Mouse (Mus musculus): ENCODE results near the gene Gm17535. TPM values are rescaled to one million over a fixed set of nuclear protein-coding genes. Genes with fewer than 3 reads are reported as not detected.
"Not testable (repeated sequence)": the region's sequence is repeated elsewhere in the genome, so short reads cannot be mapped to it uniquely, and the experiment has no call there.

Gene Gm17535
- total RNA-seq, 4 experiments from 2014 or later = not detected

GRCm38 (mm10) chr9:3024912-3025467, 9.4 kb upstream of the Gm17535 start, which contains the start of gene Gm10717:
Gene Gm10717, plus strand, starts transcription at chr9:3025417.
- DNase-seq (ENCODE audit: low spot score in 2 of 2) = peak; percentile 66 to 67

DNA sequence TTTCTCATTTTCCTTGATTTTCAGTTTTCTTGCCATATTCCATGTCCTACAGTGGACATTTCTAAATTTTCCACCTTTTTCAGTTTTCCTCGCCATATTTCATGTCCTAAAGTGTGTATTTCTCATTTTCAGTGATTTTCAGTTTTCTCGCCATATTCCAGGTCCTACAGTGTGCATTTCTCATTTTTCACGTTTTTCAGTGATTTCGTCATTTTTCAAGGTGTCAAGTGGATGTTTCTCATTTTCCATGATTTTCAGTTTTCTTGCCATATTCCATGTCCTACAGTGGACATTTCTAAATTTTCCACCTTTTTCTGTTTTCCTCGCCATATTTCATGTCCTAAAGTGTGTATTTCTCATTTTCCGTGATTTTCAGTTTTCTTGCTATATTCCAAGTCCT, 8.7 kb upstream of the Gm17535 start:
- peak; percentile 78 to 84 for DNase-seq (ENCODE audit: low spot score in 2 of 2)

DNA sequence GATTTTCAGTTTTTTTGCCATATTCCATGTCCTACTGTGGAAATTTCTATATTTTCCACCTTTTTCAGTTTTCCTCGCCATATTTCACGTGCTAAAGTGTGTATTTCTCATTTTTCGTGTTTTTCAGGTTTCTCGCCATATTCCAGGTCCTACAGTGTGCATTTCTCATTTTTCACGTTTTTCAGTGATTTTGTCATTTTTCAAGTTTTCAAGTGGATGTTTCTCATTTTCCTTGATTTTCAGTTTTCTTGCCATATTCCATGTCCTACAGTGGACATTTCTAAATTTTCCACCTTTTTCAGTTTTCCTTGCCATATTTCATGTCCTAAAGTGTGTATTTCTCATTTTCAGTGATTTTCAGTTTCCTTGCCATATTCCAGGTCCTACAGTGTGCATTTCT, 8.3 kb upstream of the Gm17535 start:
- not testable (repeated sequence) for DNase-seq (ENCODE audit: low spot score in 2 of 2)

DNA sequence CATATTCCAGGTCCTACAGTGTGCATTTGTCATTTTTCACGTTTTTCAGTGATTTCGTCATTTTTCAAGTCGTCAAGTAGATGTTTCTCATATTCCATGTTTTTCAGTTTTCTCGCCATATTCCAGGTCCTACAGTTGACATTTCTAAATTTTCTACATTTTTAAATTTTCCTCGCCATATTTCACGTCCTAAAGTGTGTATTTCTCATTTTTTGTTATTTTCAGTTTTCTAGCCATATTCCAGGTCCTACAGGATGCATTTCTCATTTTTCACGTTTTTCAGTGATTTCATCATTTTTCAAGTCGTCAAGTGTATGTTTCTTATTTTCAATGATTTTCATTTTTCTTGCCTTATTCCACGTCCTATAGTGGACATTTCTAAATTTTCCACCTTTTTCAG, 7.7 kb upstream of the Gm17535 start:
- DNase-seq (ENCODE audit: low spot score in 2 of 2) = not testable (repeated sequence)

DNA sequence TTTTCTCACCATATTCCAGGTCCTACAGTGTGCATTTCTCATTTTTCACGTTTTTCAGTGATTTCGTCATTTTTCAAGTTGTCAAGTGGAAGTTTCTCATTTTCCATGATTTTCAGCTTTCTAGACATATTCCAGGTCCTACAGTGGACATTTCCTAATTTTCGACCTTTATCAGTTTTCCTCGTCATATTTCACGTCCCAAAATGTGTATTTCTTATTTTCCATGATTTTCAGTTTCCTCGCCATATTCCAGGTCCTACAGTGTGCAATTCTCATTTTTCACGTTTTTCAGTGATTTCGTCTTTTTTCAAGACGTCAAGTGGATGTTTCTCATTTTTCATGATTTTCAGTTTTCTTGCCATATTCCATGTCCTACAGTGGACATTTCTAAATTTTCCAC, 7.2 kb upstream of the Gm17535 start:
- DNase-seq (ENCODE audit: low spot score in 2 of 2) = not testable (repeated sequence)

DNA sequence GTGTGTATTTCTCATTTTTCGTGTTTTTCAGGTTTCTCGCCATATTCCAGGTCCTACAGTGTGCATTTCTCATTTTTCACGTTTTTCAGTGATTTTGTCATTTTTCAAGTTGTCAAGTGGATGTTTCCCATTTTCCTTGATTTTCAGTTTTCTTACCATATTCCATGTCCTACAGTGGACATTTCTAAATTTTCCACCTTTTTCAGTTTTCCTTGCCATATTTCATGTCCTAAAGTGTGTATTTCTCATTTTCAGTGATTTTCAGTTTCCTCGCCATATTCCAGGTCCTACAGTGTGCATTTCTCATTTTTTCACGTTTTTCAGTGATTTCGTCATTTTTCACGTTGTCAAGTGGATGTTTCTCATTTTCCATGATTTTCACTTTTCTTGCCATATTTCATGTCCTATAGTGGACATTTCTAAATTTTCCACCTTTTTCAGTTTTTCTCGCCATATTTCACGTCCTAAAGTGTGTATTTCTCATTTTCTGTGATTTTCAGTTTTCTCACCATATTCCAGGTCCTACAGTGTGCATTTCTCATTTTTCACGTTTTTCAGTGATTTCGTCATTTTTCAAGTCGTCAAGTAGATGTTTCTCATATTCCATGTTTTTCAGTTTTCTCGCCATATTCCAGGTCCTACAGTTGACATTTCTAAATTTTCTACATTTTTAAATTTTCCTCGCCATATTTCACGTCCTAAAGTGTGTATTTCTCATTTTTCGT, 5.0 kb upstream of the Gm17535 start:
- DNase-seq (ENCODE audit: low spot score in 2 of 2) = peak; percentile 60 to 73

DNA sequence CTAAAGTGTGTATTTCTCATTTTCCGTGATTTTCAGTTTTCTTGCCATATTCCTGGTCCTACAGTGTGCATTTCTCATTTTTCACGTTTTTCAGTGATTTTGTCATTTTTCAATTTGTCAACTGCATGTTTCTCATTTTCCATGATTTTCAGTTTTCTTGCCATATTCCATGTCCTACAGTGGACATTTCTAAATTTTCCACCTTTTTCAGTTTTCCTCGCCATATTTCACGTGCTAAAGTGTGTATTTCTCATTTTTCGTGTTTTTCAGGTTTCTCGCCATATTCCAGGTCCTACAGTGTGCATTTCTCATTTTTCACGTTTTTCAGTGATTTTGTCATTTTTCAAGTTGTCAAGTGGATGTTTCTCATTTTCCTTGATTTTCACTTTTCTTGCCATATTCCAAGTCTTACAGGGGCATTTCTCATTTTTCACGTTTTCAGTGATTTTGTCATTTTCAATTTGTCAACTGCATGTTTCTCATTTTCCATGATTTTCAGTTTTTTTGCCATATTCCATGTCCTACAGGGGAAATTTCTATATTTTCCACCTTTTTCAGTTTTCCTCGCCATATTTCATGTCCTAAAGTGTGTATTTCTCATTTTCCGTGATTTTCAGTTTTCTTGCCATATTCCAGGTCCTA, 3.6 kb upstream of the Gm17535 start:
- DNase-seq (ENCODE audit: low spot score in 2 of 2) = not testable (repeated sequence)

- DNase-seq (ENCODE audit: low spot score in 2 of 2) = not testable (repeated sequence)
Observed at GRCm38 (mm10) chr9:3036577-3036976, 2.2 kb downstream of the Gm17535 start, which contains the start of gene Gm10715. Gene Gm10715, plus strand, starts transcription at chr9:3036877.

DNA sequence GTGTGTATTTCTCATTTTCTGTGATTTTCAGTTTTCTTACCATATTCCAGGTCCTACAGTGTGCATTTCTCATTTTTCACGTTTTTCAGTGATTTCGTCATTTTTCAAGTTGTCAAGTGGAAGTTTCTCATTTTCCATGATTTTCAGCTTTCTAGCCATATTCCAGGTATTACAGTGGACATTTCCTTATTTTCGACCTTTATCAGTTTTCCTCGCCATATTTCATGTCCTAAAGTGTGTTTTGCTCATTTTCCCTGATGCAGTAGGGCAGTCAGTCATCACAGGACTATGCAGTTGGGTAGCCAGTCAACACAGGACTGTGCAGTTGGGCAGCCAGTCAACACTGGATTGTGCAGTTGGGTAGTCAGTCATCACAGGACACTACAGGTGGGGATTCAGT, 3.8 kb downstream of the Gm17535 start:
- not testable (repeated sequence) for DNase-seq (ENCODE audit: low spot score in 2 of 2)

Small RNAs within 50 kb of the gene (microRNA-seq; reads per million reads assigned to microRNA genes)
- gene Mir101c = not detected

Other genes with a start within 250 kb of the Gm17535 start
- not detected for gene Gm10722, start 33.7 kb upstream of the Gm17535 start, total RNA-seq (2022)
- gene Gm11168, start 31.3 kb upstream of the Gm17535 start, total RNA-seq (2022) = not detected
- gene Gm10721, start 21.5 kb upstream of the Gm17535 start, total RNA-seq (2022) = not detected
- not detected for gene Gm10720, start 18.9 kb upstream of the Gm17535 start, total RNA-seq (2022)
- under 1 TPM in 2 of 4 experiments, not detected in 2; 0.51 to 0.61 TPM for gene Gm10719, start 17.2 kb upstream of the Gm17535 start, total RNA-seq (2022)
- gene Gm10718, start 11.1 kb upstream of the Gm17535 start, total RNA-seq (2022) = under 1 TPM in 1 of 4 experiments, not detected in 3; 0.62 TPM
- gene Gm10717, start 9.2 kb upstream of the Gm17535 start, total RNA-seq (2022) = not detected
- gene Gm10715, start 2.3 kb downstream of the Gm17535 start, total RNA-seq (2022) = not detected

Data from gastrocnemius, adult 8-10 months (tissue).